Mouse (Mus musculus) intestine, embryonic 15.5 days (tissue): ENCODE measurements around the gene Adipor1. TPM values are rescaled to one million over a fixed set of nuclear protein-coding genes. Genes with fewer than 3 reads are reported as not detected.
A peak's percentile ranks its signal among the peaks of the same experiment; 100 is the strongest.

Experiments used
- ATAC-seq: fragments of 200-750 bp; cut with Nextera tagmentation; 2 replicates; pipeline ENCODE4 v1.8.0; 2017; ENCODE audit warnings: moderate TSS enrichment, moderate library complexity
- H3K27ac ChIP-seq: fragments of 300-500 bp; sonication (generic); 2 replicates; pipeline ENCODE4 v1.5.1; 2015; ENCODE audit warnings: mild to moderate bottlenecking, inconsistent platforms
- H3K27me3 ChIP-seq: fragments of 300-500 bp; sonication (generic); replicated peaks from 2 replicates; pipeline ENCODE4 v1.6.1; 2015; ENCODE audit warnings: inconsistent platforms
- H3K36me3 ChIP-seq: fragments of 300-500 bp; sonication (generic); 2 replicates; pipeline ENCODE4 v1.6.1; 2015; ENCODE audit warnings: inconsistent platforms
- H3K4me1 ChIP-seq: fragments of 300-500 bp; sonication (generic); replicated peaks from 2 replicates; pipeline ENCODE4 v1.6.1; 2015; ENCODE audit warnings: inconsistent platforms
- H3K4me2 ChIP-seq: fragments of 300-500 bp; sonication (generic); replicated peaks from 2 replicates; pipeline ENCODE4 v1.6.1; 2015; ENCODE audit warnings: mild to moderate bottlenecking, inconsistent platforms
- H3K4me3 ChIP-seq: fragments of 300-500 bp; sonication (generic); replicated peaks from 2 replicates; pipeline ENCODE4 v1.5.1; 2015; ENCODE audit warnings: inconsistent platforms
- H3K9ac ChIP-seq: fragments of 300-500 bp; sonication (generic); 2 replicates; pipeline ENCODE4 v1.6.1; 2015; ENCODE audit warnings: inconsistent platforms
- H3K9me3 ChIP-seq: fragments of 300-500 bp; sonication (generic); 2 replicates; pipeline ENCODE4 v1.6.1; 2016; ENCODE audit warnings: inconsistent platforms
- WGBS: fragments of 180-500 bp; shearing (Covaris S2); methylation state at CpG from one replicate; pipeline ENCODE4 v1.1.7; 2015; 5-methylcytosine and 5-hydroxymethylcytosine counted together
- polyA plus RNA-seq: library from polyadenylated mRNA; unstranded; fragments of >200 nt; fragmentation: Nextera tagmentation; extraction: Ambion mirVana; gene quantifications from 2 replicates; pipeline ENCODE4 v1.2.1, GENCODE M21; 2015

Adipor1 gene
- polyA plus RNA-seq, 1 experiment from 2014 or later, result 77.8 TPM

DNA sequence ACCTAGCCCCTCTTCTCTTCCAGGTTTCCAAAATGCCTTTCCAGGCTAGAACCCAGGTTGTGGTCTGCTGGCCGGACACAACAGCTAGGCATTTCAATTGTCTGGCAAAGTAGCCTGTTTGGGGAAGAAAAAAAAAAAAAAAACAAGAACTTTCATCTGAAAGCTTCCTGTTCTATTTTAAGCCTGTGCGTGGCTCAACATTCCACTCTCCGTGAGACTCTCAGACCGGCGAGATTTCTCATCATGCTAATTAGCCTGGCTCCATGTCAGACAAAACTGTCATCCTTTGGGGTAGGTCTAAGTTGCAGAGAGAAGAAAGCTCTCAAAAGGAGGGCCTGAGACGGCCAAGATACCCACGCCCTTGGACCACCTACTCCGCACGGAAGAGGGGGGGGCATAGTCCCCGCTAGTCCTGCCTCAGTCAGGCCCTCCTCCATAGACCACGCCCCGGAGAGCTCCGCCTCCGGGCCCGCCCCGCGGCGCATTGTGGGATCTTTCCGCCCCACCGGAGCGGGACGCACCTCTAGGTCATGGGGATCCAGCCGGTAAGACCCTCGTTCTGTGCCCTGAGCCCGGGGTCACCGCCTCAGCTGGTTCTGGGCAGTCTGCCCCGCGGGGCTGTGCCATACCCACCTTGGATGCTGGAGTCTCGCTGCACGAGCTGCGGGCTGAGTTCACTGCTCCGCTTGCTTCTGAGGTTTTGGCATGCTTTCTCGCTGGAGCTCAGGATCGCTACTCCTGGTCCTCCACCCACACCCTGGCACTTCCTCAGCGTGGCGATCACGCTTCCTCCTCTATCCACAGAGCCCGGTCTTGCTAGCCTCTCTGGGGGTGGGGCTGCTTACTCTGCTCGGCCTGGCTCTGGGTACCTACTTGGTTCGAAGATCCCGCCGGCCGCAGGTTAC lies 9.4 kb upstream of the Adipor1 start, which contains the start of gene Cyb5r1:
TSS of gene Cyb5r1 (plus strand) at position 51 of the 905 bp plus-strand sequence.
- ATAC-seq, result peak; percentile 99
- Histone ChIP-seq H3K4me1 (peaks cover 8% of the 10 kb centered on the region), H3K4me3 (peak within 1 kb of the TSS; percentile 83), H3K27me3 (no peaks in the 10 kb centered on the region), H3K4me2 (peak within 1 kb of the TSS; percentile 83), H3K9me3 (no peaks in the 10 kb centered on the region), H3K36me3 (peaks cover 15% of the 10 kb centered on the region), H3K27ac (peak within 1 kb of the TSS; percentile 71), H3K9ac (peak within 1 kb of the TSS; percentile 83)
- WGBS, result under 1% methylated on average over 43 of the region's 43 CpGs

DNA sequence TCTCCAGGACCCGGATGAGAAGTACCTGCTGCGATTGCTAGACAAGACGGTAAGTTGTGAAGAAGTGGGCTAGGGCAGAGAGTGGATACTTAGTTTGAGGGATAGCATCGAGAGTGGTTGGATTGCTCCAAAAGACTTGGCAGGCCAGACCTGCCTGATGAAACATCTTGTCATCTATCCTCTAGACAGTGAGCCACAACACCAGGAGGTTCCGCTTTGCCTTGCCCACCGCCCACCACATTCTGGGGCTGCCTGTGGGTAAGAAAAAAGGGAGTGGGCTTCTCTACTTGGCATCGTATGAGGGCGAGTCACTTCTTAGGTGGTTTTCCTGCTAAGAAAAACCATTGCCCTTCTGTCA lies 8.8 kb upstream of the Adipor1 start:
- Histone ChIP-seq H3K4me3 (peak overlapping the region; percentile 83), H3K27me3 (no peaks in the 10 kb centered on the region), H3K9me3 (no peaks in the 10 kb centered on the region), H3K4me1 (peaks cover 8% of the 10 kb centered on the region), H3K36me3 (peaks cover 19% of the 10 kb centered on the region), H3K4me2 (peak overlapping the region; percentile 83), H3K27ac (no peak overlapping the region), H3K9ac (peak overlapping the region; percentile 83)
- ATAC-seq, result peak; percentile 13; the same call in 1 of the 2 replicates
- 23% methylated on average over 8 of the region's 8 CpGs for WGBS

DNA sequence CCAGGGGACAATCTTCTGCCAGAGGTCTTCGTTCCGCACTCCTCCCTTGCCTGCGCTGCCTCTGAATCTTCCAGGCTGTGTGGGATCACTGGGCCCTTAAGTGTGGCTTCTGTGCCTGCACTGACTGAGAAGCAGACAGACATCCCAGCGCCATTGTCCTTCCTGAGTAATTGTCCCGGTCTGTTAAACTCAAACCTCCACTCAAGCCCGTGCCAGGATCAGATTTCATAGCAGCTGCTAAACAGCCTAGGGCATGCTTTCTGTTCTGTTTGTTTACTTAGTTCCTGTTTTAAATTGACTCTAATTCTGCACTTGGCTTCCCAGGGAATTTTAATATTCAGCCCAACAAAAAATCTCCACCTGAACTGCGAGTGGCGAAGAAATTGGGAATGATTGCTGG lies 7.1 kb upstream of the Adipor1 start:
- no peak overlapping the region for H3K4me2 ChIP-seq
- H3K4me1 ChIP-seq, result peaks cover 8% of the 10 kb centered on the region
- H3K9me3 ChIP-seq, result no peaks in the 10 kb centered on the region
- H3K27ac ChIP-seq, result no peak overlapping the region
- H3K36me3 ChIP-seq, result peaks cover 19% of the 10 kb centered on the region
- ATAC-seq, result no peak
- WGBS, result 77% methylated on average over 8 of the region's 8 CpGs
- H3K9ac ChIP-seq, result no peak overlapping the region
- no peak overlapping the region for H3K4me3 ChIP-seq
- no peaks in the 10 kb centered on the region for H3K27me3 ChIP-seq

DNA sequence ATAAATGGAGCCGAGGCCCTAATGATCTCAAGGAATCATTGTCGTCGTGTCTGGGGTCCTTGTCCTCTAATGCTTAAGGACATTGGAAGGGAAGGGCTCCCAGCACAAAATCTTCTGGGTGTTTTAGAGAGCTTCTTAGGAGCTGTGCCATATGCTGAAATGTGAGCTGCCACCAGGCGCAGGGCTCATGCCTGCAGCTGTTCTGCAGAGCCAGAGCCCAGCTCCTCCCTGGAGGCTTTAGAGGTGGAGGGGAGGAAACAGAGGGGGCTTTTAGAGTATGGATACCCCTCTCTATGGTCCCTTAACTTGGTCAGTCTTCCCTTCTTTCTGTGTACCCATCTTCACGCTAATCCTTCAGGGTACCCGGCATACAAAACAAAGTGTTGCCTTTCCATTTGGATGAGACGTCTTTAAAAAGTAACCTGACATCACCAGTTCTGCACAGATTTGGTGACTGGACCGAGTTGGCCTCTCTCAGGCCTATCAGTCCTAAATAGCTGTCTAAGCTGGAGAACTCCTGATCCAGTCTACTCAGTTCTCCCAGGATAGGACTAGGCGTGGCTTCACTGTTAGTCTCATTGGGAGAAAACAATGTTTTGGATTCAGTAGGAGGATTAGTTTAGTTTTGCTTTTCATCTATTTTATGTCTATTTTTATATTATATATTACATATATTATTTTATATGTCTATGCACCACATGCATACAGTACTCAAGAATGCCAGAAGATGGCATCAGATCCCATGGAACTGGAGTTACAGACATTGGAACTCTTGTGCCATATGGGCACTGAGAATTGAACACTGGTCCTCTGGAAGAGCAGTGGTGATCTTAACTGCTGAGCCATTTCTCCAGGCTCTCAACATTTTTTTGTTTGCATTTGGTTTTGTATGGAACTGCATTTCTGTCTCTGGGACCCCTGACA lies 3.2 kb upstream of the Adipor1 start:
- Histone ChIP-seq H3K4me2 (no peak overlapping the region), H3K9ac (no peak overlapping the region), H3K27me3 (no peaks in the 10 kb centered on the region), H3K9me3 (no peaks in the 10 kb centered on the region), H3K36me3 (peaks cover 19% of the 10 kb centered on the region), H3K4me1 (peaks cover 17% of the 10 kb centered on the region), H3K4me3 (no peak overlapping the region), H3K27ac (no peak overlapping the region)
- WGBS, result 93% methylated on average over 9 of the region's 9 CpGs
- ATAC-seq, result no peak

DNA sequence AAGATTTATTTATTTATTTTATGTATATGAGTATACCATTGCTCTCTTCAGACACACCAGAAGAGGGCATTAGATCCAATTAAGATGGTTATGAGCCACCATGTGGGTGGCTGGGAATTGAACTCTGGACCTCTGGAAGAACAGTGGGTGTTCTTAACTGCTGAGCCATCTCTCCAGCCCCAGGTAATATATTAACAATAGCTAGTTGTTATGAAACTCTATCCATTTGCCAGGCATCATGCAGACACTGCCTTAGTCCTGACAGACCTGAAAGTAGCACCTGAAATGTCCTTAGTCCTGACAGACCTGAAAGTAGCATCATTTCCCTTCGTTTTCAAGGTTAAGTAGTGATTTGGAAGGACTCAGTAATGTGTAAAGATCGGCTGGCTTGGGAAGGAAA lies 1.1 kb upstream of the Adipor1 start:
- Histone ChIP-seq H3K4me1 (peaks cover 28% of the 10 kb centered on the region), H3K27me3 (no peaks in the 10 kb centered on the region), H3K27ac (peak overlapping the region; percentile 95), H3K36me3 (peaks cover 15% of the 10 kb centered on the region), H3K4me2 (peak overlapping the region; percentile 72; the same call in 1 of the 2 replicates), H3K4me3 (no peak overlapping the region), H3K9me3 (no peaks in the 10 kb centered on the region), H3K9ac (peak overlapping the region; percentile 52; the same call in 1 of the 2 replicates)
- no peak for ATAC-seq
- WGBS, result 42% methylated on average over 2 of the region's 2 CpGs

DNA sequence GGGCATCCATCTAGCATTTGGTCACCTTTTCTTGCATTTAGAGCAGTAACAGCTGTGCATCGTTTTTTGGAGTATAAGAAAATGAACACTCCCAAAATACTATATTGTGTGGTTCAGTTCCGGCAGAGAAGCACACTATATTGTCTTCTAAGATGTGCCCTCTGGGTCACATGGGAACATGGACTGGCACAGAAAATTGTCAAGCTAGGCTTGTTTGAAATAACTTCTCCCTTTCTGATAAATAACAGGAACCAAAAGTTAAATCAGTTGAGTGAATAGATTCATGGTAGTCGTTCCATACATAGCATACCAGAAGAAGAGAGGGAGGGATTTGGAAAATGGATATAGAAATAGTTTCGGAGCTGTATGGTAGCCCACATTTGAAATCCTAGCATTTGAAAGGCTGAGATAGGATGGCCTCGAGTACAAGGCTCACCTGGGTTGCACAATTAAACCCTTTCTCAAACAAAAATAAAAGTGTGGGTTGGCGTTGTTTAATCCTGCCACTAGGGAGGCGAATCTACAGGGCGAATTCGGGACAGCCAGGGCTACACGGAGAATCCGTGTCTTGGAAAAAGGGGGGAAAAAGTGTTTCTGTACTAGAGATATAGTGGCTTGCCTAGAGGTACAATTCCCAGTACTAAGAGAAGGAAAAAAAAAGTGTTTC lies 544 bp upstream of the Adipor1 start:
- peak; percentile 48 for ATAC-seq
- Histone ChIP-seq H3K9ac (peak overlapping the region; percentile 52), H3K9me3 (no peaks in the 10 kb centered on the region), H3K27me3 (no peaks in the 10 kb centered on the region), H3K4me2 (peak overlapping the region; percentile 72), H3K4me3 (peak overlapping the region; percentile 87), H3K27ac (peak overlapping the region; percentile 95), H3K4me1 (peaks cover 34% of the 10 kb centered on the region), H3K36me3 (peaks cover 9% of the 10 kb centered on the region)
- 10% methylated on average over 11 of the region's 11 CpGs for whole genome bisulfite sequencing

DNA sequence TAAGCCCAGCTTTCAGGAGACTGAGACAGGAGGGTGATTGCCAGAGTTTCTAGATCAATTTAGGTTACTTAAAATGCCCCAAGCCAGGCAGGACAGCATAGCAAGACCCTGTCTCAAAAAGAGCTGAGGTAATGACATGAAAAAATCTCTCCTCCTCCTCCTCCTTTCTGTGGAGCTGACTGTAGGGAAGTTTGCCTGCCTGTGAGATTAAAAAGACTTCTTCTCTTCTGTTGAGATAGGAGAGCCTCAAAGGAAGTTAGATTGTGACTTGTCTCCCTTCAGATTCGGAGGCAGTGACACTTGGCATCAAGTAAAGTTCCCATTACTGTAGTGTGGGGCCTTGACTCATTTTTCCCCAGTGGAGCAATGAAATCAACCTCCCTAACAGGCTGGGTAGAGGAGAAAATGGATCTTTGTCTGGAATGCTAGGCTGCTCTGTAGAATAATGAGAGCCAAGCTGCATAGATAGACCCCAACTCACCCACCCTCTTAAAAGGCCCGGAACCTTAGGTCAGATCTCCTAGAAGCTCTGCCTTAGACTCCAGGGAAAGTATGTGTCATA lies 3.3 kb downstream of the Adipor1 start:
- H3K36me3 ChIP-seq, result no peaks in the 10 kb centered on the region
- H3K9ac ChIP-seq, result no peak overlapping the region
- H3K27me3 ChIP-seq, result no peaks in the 10 kb centered on the region
- H3K4me1 ChIP-seq, result peaks cover 40% of the 10 kb centered on the region
- 77% methylated on average over 2 of the region's 2 CpGs for WGBS
- no peaks in the 10 kb centered on the region for H3K9me3 ChIP-seq
- no peak for ATAC-seq
- H3K27ac ChIP-seq, result no peak overlapping the region
- H3K4me3 ChIP-seq, result no peak overlapping the region
- no peak overlapping the region for H3K4me2 ChIP-seq

DNA sequence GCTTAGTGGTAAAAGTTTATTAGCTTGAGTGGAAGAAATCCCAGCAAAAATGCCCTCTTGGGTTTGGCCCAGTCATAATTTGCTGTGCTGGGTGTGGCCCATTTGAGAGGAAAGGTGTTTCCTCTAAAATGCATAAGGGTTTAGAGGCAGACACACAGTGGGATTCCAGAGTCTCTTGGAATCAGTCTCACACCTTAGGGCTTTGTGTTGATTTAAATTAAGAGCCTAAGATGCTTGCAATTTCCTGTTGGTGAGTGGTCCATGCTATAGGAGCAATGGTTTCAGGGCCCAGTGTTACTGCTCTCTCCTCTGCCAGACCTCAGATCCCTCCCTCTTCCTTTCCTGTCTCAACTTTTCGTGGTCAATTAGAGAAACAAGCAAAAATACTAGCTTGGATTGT lies 4.0 kb downstream of the Adipor1 start:
- Histone ChIP-seq H3K9me3 (no peaks in the 10 kb centered on the region), H3K4me2 (no peak overlapping the region), H3K36me3 (peaks cover 4% of the 10 kb centered on the region; the same call in 1 of the 2 replicates), H3K4me1 (peaks cover 38% of the 10 kb centered on the region), H3K27ac (no peak overlapping the region), H3K9ac (no peak overlapping the region), H3K4me3 (no peak overlapping the region), H3K27me3 (no peaks in the 10 kb centered on the region)
- WGBS, result 35% methylated on average over 1 of the region's 1 CpGs
- no peak for ATAC-seq

DNA sequence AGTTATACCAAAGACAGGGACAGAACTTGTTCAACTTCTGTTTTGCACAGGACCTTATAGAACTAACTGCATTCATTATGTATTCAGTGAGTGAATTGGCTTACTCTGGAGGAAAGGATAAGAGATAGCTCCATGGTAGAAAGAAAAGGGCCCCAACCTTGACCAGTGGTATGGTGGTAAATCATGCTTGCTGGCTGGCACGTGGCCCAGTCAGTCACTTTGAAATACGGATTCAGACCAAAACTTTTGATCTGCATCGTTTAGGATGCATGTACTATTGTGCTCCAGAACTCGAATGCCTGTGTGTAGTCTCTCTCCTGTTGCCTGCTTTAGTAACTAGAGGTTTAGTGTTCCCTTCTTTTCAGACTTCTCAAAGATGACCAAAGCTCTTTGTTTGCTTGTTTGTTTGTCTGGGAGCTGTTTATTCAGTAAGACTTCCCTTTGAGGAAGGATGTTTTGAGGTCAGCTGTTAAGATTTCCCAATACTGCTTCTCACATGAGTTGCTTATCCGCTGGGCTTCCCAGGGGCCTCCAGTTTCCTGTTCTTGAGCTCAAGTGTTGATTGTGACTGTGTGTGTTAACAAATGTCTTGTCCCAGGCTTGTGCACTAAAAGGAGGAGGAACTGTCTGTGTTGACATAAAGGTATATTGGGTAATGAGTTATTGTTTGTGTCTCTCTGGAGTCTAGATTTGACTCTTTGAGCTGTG lies 4.7 kb downstream of the Adipor1 start:
- no peak overlapping the region for H3K4me2 ChIP-seq
- H3K4me1 ChIP-seq, result peaks cover 33% of the 10 kb centered on the region
- WGBS, result 34% methylated on average over 5 of the region's 5 CpGs

DNA sequence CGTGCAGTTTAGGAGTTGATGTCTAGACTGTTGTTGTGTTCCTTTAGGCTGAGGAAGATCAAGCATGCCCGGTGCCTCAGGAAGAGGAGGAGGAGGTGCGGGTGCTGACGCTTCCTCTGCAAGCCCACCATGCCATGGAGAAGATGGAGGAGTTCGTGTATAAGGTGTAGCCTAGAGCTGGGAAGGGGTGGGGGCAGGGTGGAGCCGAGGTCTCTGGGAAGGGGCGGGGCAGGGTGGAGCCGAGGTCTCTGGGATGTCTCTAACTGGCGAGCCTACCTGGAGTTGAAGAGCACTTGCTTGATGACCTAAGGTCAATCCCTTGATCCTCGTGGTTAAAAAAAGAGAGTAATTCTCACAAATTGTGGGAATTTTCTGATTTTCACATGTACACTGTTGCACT lies 8.7 kb downstream of the Adipor1 start:
- Histone ChIP-seq H3K4me3 (no peak overlapping the region), H3K36me3 (peaks cover 39% of the 10 kb centered on the region), H3K9ac (no peak overlapping the region), H3K9me3 (no peaks in the 10 kb centered on the region), H3K27ac (no peak overlapping the region), H3K4me2 (no peak overlapping the region), H3K27me3 (no peaks in the 10 kb centered on the region), H3K4me1 (peaks cover 14% of the 10 kb centered on the region)
- no peak for ATAC-seq
- WGBS, result 65% methylated on average over 10 of the region's 10 CpGs

More for the DNA sequence above, 4.7 kb downstream of the Adipor1 start:
- no peaks in the 10 kb centered on the region for H3K9me3 ChIP-seq
- H3K27me3 ChIP-seq, result no peaks in the 10 kb centered on the region
- peaks cover 9% of the 10 kb centered on the region; the same call in 1 of the 2 replicates for H3K36me3 ChIP-seq
- H3K27ac ChIP-seq, result no peak overlapping the region
- H3K9ac ChIP-seq, result no peak overlapping the region
- ATAC-seq, result no peak
- no peak overlapping the region for H3K4me3 ChIP-seq

DNA sequence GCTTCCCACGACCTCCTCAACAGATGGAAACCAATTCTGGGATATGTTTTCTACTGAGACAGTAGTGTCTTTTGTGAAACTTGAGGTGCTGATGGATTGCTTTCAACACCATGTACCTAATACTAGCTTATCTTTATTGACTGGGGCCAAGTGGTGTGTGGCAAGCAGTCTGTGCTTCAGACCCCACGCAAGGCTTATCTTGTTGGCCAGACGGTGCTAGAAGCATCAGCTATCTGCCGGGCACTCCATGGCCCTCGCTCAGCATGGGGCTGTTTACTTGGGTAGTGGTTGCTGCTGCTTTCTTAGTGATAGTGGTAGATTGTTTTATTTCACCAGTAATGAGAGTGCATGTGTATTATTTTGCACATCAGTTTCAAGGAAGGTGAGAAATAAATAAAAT lies 11.1 kb downstream of the Adipor1 start:
- peak; percentile 89 for ATAC-seq
- Histone ChIP-seq H3K4me2 (no peak overlapping the region), H3K4me1 (no peaks in the 10 kb centered on the region), H3K9ac (no peak overlapping the region), H3K27me3 (no peaks in the 10 kb centered on the region), H3K9me3 (no peaks in the 10 kb centered on the region), H3K36me3 (peaks cover 44% of the 10 kb centered on the region), H3K4me3 (no peak overlapping the region), H3K27ac (no peak overlapping the region)
- WGBS, result 61% methylated on average over 5 of the region's 5 CpGs
